Mouse (Mus musculus) cerebellum, postnatal 10 days (tissue): ENCODE measurements around the gene Tubb3.
A peak's percentile ranks its signal among the peaks of the same experiment; 100 is the strongest.

Source experiments
- DNase-seq, 2 experiments: peaks; one replicate each; pipeline ENCODE4 v3.0.0; 2021; ENCODE audit warnings: mixed read lengths in 2 of 2

Gene Tubb3

DNA sequence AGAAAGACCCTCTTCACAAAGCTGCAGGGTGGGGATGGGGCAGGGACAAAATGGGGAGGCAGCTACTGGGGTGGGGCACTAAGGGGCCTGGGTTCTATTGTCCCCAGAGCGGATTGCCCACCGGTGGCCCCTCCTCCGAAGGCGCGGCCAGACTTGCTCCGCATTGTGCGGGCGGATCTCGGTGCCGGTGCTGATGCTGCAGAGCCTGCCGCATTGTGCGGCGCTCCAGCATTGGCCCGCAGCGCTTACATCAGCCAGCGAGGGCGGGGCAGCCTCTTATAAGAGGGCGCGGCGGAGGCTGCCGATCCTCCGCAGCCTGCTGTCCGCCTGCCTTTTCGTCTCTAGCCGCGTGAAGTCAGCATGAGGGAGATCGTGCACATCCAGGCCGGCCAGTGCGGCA, at the start of gene Tubb3:
TSS of gene Tubb3 (plus strand) at position 179 of the 400 bp plus-strand sequence.
- peak; percentile 95 to 97 for DNase-seq

DNA sequence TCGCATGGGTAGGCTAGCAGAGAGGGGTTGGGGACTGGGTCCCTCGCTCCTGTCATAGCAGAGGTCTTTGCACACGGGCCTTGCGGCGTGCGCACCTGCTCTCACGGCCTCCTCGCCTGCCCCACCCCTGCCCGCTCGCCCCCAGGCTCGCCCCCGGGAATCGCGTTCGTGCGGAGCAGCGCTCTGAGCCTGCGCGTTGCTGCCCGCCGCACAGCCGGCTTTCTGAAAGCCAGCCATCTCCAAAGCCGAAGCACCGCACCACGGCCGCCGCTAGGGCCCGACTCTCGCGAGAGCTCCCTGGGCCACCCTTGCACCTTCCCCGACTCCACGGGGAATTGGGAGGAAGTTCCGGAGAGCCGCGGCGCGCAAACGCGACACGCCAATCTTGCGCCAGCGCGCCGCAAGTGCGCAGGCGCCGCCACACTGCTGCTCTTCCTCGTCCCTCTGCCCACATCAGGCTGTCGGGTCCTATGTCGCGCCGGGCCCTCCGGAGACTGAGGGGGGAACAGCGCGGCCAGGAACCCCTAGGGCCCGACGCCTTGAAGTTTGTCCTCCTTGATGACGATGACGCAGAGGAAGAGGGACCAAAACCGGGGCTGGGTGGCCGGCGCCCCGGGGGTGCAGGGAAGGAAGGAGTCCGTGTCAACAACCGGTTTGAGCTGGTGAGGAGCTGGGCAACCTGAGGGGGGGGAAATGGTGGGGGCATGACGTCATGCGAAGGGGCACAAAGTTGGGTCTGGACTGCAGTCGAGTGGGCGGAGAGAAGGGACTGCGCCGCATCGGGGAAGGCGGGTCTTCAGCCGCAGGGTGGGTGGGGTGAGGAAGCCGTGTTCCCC, 37.6 kb upstream of the Tubb3 start, which contains the start of gene Tcf25:
TSS of gene Tcf25 (plus strand) at position 351 of the 836 bp plus-strand sequence.
- peak; percentile 98 to 99 for DNase-seq

GRCm38 (mm10) chr8:123374239-123374578, 37.0 kb upstream of the Tubb3 start:
- peak; percentile 98 to 99 for DNase-seq

DNA sequence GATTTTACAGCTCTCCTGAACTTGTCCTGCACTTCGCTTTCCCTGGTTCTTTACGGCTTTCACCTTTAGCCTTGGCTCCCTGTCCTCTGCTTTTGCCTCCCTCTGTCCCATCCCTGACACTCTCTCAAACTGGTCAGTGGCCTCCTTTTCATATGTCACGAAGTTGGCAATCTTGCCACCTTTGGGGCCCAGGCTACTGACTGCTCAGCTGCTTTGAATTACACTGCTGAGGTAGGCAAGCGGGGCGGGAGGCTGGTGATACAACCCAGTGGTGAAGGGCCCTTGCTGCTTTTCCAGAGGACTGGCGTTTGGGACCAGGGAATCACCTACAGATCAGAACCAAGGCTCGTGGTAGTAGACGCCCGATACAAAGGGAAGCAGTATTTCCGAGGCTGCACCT, 35.5 kb upstream of the Tubb3 start:
- DNase-seq = no peak

DNA sequence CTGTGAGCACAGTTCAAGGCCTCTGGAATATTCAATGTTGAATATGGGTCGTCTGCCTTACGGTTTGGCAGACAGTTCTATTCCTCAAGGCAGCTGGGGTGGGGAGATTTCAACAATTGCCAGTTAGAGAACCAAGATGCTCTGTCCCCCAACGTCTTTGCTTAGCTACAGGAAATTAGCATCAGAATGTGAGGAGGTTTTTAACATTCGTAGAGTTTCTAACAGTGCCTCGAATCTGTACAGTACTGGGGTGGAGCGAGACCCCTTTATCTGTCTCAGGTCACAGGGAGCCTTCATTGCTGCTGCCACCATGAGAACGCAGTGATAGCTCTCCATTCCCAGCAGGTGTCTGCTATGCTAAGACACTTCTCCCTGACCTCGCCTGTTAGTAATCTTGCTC, 35.1 kb upstream of the Tubb3 start:
- DNase-seq = no peak

DNA sequence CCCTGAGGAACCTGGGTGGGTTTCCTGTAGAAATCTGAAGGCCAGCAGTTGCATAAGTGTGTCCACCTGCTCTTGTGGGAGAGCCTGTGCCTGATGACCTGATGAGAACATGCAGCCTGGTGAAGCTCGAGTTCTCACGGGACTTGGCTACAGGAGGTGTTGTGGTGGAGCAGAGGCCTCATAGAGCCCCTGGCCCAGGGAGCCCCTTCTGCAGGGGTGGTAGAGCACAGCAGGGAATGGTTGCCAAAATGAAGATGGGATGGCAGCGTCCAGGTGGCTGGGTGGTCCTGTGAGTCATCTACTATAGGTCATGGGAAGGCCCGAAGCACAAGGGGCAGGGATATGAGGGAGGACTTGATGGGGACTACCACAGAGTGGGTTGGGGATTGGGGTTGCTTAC, 29.5 kb upstream of the Tubb3 start:
- no peak for DNase-seq

DNA sequence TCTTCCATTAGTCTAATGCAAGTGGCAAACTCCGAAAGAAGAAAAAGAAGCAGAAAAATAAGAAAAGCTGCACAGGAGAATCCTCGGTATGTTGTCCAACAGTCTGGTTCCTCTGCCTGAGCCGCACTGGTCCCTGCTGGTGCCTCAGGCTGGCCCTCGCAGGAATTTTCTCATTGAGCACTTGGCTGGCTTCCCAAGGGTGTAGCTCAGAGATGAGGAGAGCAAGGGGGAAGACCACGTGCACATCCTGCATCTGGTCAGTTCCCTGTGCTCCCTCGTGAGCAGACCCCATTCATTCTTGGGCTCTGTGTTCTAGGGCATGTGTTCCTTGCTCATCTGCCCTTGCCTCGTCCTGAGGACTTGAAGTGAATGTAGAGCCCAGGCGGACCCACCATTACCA, 28.7 kb upstream of the Tubb3 start:
- DNase-seq = no peak

DNA sequence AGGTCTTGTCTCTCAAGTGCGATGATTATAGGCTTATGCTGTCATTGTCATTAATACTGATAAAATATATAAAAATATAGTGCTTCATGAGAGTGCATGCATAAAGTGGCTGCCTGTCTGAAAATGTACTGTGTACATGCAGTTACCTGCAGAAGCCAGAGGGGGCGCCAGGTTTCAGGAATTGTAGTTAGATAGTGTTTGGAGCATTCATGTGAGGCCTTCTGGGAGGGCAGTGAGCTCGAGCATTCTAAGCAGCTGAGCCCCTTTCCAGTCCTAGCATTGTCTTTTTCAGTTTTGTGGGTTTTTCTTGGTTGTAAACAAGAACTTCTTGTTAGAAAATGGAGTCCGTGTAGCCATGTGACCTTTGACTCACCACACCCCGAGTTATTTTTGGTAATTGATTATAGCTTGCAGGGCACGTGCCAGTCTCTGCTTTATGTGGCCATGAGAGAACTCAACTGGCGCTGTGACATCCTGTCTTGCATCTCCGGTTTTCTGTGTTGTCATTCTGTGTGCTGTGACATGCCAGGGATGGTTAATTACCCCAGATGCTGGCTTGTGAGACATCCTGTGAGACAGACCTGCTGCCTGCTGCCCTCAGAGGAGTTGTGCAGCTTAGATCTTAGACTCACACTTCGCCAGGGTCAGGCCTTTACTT, 26.2 kb upstream of the Tubb3 start:
- peak; percentile 56 to 73 for DNase-seq

- no peak for DNase-seq
Measured at GRCm38 (mm10) chr8:123387041-123387440, 24.2 kb upstream of the Tubb3 start.

- no peak for DNase-seq
Measured at GRCm38 (mm10) chr8:123387801-123388200, 23.4 kb upstream of the Tubb3 start.

DNA sequence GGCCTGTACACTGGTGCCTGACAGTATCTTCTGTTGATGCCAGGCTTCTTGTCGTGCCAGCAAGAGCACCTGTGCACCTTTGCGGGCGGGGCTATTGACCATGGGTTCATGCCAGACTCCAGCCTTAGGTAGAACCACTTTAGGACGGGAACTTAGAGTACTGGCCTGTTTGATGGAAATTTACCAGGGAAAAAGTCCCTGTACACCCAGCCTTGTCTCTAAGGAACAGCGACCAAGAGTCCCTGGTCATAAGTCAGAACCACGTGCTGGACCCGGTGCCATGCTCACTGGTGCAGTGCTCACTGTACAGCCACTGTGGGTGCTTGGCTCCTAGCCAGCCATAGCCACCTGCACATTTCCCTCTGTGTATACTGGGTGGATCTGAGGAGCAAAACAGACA, 22.2 kb upstream of the Tubb3 start:
- DNase-seq = peak in 1 of 2 experiments; percentile 52

DNA sequence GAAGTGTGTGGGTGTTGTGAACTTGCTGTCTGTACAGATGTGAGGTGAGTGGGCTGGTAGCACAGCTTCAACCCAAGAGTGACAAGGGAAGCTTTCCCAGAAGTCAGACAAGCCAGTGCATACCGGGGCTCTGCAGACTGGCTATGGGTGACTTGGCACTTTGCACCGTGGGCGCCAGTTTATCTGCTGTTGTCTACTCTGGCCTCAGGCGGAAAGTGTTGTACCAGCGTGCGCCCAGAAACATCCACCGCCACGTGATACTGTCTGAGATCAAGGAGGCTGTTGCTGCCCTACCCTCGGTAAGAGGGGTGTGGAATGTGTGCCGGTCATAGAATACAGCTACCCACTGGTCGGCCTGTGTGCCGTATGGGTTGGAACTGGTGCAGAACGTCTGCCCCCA, 12.9 kb upstream of the Tubb3 start:
- no peak for DNase-seq

DNA sequence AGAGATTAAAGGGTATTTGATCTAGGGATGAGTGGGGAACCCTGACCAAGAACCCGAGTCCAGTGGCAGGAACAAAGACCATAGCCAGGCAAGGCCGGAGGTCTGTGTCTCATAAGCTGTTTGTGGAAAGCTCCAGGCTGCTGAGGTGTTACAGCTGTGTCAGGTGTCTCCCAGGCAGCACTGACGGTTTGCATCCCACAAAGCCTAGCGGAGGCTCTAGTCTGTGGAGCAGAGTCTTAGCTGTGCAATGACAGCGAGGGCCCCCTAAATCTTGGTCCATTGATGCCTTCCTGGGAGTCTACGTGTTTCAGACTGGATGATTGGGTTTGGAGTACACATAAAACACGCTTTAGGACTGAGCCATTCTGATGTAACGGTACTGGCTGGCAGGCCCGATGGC, 9.3 kb upstream of the Tubb3 start:
- DNase-seq = no peak

DNA sequence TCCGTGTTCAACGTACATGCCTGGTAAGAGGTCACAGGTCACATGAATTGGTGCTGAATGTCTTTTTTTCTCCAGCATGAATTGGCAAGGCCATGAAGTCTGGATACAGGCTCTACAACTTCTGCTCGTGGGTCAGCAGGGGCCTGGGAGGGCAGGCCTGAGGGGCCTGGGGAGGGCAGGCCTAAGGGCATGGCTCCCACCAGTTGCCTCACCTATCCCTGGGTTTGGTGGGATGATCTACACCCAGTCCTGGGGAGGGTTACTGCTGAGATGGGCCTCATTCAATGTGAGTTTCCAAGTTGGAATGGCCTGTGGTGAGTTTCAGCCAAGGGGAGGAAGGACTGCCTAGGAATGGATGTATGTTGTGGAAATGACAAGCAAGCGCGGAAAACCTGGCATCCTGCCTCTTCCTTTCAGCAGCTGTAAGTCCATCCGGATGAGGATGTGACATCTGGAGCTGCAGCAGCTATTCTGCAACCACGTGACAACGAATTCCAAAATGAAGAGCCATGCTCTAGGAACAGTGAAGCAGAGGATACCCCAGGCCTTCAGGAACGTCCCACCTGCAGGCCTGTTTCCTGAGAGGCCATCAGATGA, 8.4 kb upstream of the Tubb3 start:
- no peak for DNase-seq

DNA sequence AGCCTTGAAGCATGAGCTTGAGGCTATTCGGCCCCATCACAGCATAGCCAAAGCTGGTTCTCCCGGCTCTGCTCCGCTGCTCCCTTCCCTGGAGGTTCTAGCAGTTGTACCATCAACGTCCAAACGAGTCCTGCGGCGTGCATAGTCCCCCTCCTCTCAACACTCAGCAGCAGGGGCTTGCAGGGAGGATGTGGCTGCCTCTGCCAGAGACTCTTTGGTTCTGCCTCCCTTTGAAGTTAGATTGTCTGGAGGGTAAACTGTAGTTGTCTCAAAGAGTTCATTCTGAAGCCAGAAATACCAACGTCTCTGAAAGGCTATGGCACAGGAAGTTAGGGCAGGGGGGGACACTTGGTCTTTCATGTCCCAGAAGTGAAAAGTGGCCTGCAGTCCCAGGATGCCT, 6.7 kb upstream of the Tubb3 start:
- no peak for DNase-seq

- DNase-seq = peak; percentile 86 to 90
Measured at GRCm38 (mm10) chr8:123406786-123407185, 4.4 kb upstream of the Tubb3 start, which contains the start of gene Mc1r. Gene Mc1r (plus strand): TSS chr8:123407107.

GRCm38 (mm10) chr8:123407612-123408011, 3.6 kb upstream of the Tubb3 start:
- no peak for DNase-seq

- DNase-seq = peak in 1 of 2 experiments; percentile 52
Measured at GRCm38 (mm10) chr8:123408586-123409544, 2.4 kb upstream of the Tubb3 start.

DNA sequence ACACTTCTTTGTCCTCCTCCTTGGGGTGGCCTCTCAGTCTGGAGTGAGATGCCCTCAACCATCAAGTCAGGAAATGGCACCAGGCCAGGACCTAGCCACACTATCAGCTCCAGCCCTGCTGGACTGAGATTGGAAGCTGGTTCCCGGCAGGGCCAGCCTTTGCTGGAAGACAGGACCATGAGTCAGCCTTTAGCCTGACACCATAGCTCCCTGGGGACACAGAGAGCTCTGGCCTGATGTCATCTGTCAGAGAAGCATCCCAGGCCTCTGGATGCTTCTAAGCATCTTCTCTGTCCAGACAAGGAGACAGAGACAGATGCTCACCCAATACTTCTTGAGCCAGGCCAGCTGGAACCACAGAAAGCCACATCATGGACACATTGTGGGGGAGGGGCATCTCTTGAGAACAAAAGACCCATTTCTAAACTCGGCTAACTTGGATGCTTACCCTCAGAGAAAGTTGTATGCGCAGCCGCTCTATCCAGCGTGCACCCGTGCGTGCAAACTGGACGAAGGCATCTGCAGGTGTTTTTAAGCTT, 1.1 kb upstream of the Tubb3 start:
- peak; percentile 86 to 87 for DNase-seq

DNA sequence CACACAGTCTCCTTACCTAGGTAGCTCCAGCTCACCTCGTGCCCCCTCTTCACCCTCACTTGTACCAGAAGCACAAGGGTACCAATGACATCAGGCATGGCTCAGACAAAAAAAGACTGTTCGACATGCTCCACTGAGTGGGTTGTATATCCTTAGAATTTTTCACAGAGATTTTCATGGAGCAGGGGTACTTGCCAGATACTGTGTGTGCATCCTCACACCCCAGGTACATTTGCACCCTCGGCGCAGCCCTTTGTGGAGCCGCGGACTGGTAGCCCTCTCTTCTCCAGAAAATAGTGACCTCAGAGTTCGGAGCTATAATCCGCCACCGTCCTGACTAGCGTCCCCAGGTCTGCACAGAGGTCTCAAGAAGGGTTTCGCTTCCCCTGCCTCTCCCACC, 436 bp upstream of the Tubb3 start:
- DNase-seq = peak in 1 of 2 experiments; percentile 59

DNA sequence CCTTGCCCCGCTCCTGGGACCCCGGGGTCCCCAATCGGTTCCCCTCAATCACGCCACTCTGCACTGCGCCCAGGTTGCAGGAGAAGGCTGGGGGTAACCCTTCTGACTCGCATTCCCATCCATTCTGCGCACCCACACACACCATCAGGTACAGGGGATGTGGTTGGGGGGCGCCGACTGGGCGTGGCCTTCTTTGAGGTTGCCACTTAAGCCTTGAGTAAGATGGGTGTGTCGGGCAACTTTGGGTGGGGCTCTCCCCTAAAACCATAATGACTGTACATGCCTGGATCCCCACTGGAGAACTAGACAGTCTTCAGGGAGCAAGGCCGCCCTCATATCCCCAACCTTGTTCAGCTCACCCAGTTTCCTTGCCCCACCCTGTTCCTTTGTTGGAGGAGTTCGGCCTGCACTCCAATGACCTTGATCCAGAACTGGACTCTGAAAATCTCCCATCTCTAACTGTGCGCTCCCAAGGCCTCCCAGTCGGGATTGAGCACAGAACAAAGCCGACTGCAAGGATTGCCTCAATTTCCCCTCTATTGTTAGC, 630 bp downstream of the Tubb3 start:
- peak; percentile 67 to 69 for DNase-seq
